Mouse (Mus musculus) gastrocnemius, adult 8-10 months (tissue): ENCODE measurements around the gene 1810046K07Rik. TPM values are rescaled to one million over a fixed set of nuclear protein-coding genes. Genes with fewer than 3 reads are reported as not detected.

Experiments used
- DNase-seq, 2 experiments: peaks; one replicate each; pipeline ENCODE4 v3.0.0; 2022; ENCODE audit warnings: low spot score in 2 of 2
- total RNA-seq, 4 experiments: library from RNA; stranded (reverse); gene quantifications; 2 replicates each; pipeline ENCODE4 v1.2.4; 2022

The 1810046K07Rik gene
- total RNA-seq, 4 experiments from 2014 or later: not detected

DNA sequence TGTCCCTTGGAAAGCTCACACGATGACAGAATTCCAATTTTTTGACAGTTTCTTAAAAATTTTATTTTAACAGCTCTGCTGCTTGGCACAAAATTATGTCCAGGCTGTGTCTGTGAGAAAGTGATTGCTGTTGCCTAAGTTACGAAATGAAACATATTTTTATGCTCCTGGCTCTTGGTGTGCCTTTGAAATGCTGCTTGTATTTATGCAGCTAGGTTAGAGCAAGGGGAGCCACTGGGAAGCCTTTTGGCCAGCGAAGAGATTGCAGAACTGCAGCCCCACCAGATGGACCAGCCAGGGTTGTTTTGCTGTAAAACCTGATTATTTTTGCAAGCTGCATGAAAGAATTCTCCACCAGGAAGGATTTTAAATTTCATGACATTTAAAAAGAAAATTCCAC lies 23.6 kb downstream of the 1810046K07Rik start:
- DNase-seq: no peak

DNA sequence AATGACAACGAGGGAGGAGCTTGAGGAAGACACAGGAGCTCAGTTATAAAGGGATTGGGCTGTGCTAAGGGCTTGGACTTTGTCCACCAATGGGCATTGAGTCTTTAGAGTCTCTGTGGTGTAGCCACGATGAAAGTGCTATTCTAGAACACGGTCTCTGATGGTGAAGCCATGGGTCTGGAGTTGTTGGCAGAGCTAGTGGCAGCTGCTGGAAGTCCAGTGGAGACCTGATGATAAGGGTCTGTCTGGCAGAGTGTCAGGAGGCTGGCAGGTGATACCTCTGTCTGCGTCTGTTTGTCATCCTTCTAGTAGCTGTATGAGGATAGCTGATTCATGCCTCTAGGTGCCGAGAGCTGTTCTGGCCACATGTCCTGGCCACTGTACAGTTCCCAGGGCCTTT lies 24.7 kb downstream of the 1810046K07Rik start:
- no peak for DNase-seq

GRCm38 (mm10) chr9:51293541-51293940 lies 35.2 kb downstream of the 1810046K07Rik start:
- no peak for DNase-seq

DNA sequence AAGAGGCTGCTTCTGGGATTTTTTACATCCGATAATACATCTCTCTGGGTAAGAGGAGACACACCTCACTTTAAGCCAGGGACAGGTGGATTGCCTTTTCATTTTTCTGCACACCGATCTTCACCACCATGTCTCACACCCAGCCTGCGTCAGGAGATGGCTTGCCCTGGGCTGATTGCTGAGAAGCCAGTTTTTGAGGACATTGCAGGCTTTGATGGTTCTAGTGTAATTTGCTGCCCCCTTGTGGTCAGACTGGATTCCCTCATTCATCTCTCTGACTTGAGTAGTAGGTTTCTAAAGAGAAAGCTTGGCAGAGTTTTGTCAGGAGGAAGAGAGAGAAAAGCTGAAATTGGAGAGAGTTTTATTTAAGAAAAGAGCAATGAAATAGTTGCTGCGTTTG lies 36.0 kb downstream of the 1810046K07Rik start:
- peak; percentile 51 to 52 for DNase-seq

- no peak for DNase-seq
Measured at GRCm38 (mm10) chr9:51290980-51291379, 37.7 kb downstream of the 1810046K07Rik start.

DNA sequence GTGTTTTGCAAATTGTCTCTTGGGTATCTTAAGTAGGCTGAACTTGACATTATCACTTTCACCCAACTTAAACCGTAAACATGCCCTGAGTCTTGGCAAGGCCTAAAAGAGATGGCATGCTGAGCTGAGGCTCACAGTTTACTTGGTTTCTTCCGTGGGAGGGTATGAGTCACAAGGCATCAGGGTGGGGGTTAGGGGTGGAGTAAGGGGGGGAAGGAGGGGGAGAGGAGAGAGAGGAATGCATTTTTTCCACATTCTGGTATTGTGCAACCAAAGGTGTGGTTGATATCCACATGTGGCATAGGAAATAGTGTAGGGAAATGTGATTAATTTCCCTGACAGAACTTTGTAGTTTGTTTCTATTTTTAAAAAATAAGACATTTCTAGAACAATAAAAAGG lies 42.6 kb downstream of the 1810046K07Rik start:
- DNase-seq: no peak

GRCm38 (mm10) chr9:51278500-51279381 lies 50.0 kb downstream of the 1810046K07Rik start, which contains the start of gene Colca2:
Gene Colca2, minus strand, starts transcription at chr9:51278569.
- DNase-seq: peak; percentile 68

- no peak for DNase-seq
Measured at GRCm38 (mm10) chr9:51277834-51278498, 50.8 kb downstream of the 1810046K07Rik start.

DNA sequence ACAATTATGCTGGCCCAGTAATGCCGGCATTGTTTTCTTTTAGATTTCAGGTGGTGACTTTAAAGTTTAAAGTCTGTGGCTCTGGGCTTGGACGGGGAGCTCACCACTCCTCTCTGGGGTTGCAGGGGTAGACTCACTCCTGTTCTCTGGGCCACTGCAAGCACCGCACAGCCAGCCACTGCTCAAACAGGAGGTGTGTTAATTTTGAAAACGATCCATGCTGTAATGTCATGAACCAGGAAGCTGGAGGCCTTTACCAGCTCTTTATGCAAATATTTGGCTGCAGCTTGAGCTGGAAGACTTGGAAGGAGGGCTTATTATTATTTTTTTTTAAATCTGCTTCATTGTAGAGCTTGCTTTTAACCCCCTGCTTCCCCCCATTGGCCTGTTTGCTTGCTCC lies 54.0 kb downstream of the 1810046K07Rik start:
- no peak for DNase-seq

GRCm38 (mm10) chr9:51273581-51274154 lies 55.0 kb downstream of the 1810046K07Rik start:
- DNase-seq: no peak

GRCm38 (mm10) chr9:51272102-51272501 lies 56.6 kb downstream of the 1810046K07Rik start:
- DNase-seq: no peak

DNA sequence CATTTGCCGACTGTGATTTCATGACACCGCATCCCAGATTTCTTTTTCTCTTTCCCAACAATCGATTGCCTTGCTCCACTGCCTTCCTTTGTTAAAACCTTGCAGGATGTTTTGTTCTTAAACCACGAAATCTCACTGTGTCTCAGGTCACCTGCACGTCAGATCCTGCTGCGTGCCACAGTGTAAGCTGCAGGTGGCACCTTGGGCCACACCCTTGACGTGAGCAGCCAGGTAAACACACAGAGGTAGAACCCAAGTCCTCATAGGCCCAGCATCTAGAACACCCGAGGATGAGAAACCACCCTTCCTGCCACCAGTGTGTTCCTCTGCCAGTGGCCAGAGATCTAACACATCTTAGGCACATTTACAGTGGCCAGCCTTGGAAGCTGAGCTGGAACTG lies 57.6 kb downstream of the 1810046K07Rik start:
- DNase-seq: no peak

DNA sequence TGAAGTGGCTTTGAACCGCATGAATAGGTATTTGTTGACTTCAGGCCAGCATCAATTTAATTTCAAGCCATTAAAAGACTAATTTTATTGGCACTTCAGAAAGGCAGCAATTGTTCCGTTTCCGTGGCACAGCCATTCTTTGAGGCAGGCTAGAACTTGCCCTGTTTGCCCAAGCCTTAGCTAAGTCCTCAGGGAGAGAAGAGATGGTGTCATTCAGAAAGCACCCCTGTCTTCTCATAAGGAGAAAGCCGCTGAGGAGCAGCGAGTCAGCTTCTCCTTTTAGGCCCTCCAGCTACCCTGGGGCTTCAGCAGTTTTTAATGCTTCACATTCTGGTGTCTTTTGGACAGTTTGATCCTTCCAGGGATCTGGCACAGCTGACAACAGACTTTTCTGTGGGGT lies 59.9 kb downstream of the 1810046K07Rik start:
- no peak for DNase-seq

- DNase-seq: no peak
Measured at GRCm38 (mm10) chr9:51258426-51258825, 70.3 kb downstream of the 1810046K07Rik start.

DNA sequence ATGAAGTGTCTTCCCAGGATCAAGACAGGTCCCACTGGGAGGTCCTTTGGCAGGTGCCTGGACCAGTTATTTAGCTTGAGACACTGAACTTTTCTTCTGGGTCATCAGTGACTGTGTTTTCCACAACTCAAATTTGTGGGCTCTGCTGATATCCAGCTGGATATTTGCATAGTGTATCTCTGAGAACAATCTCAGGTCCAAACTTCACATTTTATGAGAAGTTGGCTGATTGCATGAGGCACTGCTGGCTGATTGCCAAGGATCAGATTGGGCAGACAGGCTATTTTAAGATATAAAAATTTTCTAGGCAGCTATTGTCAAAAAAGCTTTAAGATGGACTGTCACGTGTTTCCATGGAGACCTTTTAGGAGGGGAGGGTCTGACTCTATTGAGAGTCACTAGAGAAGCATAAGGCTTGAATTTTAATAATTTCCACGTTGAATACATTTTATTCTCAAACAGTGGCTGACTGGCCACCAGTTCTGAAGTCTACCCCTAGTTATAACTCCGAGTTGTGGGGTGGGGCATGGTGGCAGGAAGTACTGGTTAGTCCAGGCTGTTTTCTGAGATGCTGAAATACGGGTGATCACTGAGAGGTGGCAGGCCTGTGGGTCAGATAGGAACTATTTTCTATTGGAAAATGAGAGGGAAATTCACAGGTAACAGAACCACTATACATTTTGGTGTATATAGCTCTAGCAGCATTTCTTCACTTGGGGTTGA lies 71.8 kb downstream of the 1810046K07Rik start:
- no peak for DNase-seq

Other genes with a start within 250 kb of the 1810046K07Rik start
- gene 4833427G06Rik, start 226.8 kb downstream of the 1810046K07Rik start, total RNA-seq: not detected
- not detected for gene Gm32742, start 163.4 kb downstream of the 1810046K07Rik start, total RNA-seq
- gene Pou2af1, start 115.2 kb downstream of the 1810046K07Rik start, total RNA-seq: not detected
- 1 to 10 TPM in 1 of 4 experiments, under 1 TPM in 2, not detected in 1; 0.24 to 1.1 (median 0.46) TPM for gene Colca2, start 50.3 kb downstream of the 1810046K07Rik start, total RNA-seq